Mouse (Mus musculus): ENCODE results near the gene Rexo4.

The Rexo4 gene

GRCm38 (mm10) chr2:26941539-26941938 lies 22.6 kb downstream of the Rexo4 start:
- no peak for DNase-seq

GRCm38 (mm10) chr2:26936425-26936824 lies 27.8 kb downstream of the Rexo4 start:
- no peak for DNase-seq

DNA sequence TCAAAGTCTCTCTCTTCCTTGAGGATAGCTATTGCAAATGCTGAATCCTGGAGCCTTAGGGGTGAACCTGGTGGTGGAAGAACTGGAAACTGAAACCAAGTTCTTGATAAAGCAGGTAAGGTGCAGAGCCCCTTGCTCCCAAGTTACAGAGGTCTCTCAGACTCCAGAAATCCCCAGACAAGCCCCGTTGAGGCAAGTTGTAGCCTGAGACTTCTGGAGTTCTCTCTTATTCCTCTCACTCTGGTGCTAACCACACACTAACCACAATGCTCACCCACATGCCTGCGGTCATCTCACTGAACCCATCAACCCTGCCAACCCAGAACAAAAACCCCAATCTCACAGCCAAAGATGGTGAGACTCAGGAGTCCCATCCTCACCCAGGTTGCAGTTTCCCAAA lies 28.9 kb downstream of the Rexo4 start:
- no peak for DNase-seq

DNA sequence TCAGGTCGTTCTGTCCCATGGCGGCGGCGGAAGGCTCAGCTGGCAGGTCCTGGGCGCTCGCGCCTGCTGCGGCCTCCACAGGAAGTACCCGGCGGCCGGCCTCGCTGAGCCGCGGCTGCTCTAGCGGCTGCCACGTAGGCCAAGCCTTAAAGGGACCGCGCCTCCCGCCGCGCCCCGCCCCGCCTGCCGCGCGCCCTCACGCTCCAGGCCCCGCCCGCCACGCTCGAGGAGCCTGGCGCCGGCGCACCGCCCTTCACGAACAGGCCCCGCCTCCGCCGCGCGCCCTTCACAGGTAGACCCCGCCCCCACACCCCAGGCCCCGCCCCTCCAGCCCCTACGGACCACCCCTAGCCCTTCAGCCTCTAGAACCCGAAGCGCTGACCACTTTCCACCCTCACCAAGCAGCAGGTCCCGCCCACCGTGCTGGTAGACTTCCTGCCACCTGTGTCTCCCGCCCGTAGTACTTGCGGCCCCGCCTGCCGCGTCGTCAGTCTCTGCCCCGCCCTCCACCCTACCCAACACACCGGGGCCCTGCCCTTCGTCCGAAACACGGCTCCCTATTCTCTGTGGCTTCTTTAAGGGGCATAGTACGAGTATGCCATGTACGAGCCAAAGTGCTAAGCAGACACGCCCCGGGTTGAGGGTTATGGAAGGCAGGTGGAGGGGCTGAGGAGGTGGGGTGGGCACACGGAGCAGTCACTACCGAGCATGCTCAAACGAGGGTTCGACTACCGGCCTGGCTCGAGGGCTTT lies 30.7 kb downstream of the Rexo4 start, which contains the start of the genes Surf4 and Stkld1:
Gene Surf4, minus strand, starts transcription at position 625 of the 752 bp plus-strand sequence.
Gene Stkld1, plus strand, starts transcription at position 744 of the 752 bp plus-strand sequence.
- DNase-seq, result peak; percentile 95

GRCm38 (mm10) chr2:26932473-26933303 lies 31.5 kb downstream of the Rexo4 start:
- DNase-seq, result peak; percentile 69

- peak; percentile 66 for DNase-seq
These were observed 33.8 kb downstream of the Rexo4 start for GRCm38 (mm10) chr2:26930390-26930789.

DNA sequence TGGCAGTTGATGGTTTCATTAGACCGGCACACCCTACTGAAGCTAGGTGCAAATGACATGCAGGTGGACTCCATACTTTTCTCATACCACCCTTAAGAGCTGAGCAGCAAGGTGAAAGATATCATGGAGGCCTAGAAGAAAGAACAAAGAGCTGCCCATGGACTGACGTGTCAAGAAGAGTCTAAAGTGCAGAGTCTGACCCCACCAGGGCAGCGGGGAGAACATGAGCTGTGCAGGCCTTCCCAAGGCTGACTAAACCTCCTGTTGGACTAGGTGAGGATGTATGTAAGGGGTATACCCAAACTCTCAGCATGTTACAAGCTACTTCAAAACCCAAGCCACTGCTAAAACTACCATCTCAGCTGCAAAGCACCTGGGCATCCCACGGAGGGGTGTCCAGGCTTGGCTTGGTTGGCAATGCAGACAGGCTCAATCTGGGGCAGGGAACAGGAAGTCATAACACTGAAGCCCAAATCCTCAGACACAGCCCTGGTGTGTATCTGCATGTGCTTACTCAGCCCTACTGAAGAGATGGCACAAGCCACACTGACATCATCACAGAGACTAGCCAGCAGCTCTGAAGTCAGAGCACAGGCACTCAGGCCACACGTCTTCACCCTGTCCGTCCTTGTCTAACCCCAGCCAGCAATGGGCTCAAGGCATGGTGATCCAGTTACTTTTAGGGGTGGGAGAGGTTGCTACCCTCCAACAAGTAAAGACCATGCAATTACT lies 36.3 kb downstream of the Rexo4 start:
- no peak for DNase-seq

DNA sequence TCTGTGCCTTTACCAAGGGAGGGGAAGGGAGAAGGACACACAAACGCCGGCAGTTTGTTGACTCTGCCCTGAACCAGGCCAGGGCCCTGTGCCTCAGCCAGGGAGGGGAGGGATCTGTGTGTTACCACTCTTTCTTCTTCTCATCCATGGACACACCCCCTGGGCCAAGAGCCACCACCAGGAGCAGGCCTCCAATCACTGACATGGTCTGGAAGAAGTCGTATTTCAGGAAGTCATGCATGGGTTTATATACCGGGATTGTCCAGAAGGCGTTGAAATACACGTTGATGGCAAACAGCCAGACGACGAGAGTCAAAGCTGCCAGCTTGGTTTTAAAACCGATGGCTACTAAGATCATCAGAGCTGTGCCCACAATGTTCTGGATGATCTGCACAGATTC lies 42.4 kb downstream of the Rexo4 start:
- peak; percentile 52 for DNase-seq

DNA sequence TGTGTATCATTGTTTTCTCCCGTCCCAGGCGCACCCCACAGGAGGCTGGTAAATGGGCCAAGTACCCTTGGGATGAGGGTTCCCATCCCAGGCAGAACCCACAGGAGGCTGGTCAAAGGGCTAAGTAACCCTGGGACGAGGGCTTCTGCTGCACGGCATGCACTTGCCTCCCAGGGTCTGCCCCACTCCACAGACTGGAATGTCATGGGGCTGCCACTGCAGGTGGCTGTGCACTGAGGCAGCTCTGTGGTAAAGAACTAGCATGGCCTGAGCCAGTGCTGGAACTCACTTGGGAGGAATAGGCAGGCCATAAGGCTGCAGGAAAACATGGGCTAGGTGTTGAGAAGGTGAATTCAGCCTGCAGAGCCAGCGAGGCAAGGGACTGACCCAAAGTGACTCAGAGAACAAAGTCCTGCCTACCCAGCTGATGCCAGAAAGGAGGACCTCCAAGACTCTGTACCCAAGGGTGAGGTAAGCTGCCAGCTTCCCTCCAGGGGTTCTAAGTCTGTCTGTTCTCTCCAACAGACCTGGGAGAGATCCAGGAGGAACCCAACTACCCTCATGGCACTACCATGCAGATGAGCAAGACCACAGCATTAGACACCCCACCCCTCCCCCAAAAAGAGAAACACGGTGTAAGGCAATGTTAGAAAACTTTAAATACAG lies 43.9 kb downstream of the Rexo4 start:
- peak; percentile 54 for DNase-seq

- DNase-seq, result no peak
These were observed 44.5 kb downstream of the Rexo4 start for GRCm38 (mm10) chr2:26919684-26920083.

DNA sequence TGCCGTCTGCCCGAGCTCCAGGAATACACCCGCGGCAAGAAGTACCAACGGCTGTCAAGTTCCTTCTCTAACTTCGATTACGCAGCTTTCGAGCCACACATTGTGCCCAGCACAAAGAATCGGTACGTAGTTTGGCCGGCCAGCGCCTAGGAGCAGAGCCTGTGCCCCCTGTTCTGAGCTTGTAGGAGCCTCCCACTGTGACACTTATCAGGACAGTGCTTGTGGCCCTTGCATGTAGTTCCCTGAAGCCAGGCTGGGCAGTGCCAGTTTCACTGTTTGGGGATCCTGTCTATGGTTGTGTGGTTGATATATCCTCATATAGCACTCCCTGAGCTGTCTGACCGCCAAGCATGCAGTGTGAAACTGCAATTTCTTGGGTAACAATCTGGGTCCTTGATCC lies 47.4 kb downstream of the Rexo4 start:
- no peak for DNase-seq

GRCm38 (mm10) chr2:26915927-26916728 lies 48.1 kb downstream of the Rexo4 start, which contains the start of the genes Surf2 and Surf1:
Gene Surf2, plus strand, starts transcription at chr2:26916367.
Gene Surf1, minus strand, starts transcription at chr2:26916530.
- DNase-seq, result peak; percentile 87

GRCm38 (mm10) chr2:26914148-26914941 lies 49.8 kb downstream of the Rexo4 start:
- no peak for DNase-seq

DNA sequence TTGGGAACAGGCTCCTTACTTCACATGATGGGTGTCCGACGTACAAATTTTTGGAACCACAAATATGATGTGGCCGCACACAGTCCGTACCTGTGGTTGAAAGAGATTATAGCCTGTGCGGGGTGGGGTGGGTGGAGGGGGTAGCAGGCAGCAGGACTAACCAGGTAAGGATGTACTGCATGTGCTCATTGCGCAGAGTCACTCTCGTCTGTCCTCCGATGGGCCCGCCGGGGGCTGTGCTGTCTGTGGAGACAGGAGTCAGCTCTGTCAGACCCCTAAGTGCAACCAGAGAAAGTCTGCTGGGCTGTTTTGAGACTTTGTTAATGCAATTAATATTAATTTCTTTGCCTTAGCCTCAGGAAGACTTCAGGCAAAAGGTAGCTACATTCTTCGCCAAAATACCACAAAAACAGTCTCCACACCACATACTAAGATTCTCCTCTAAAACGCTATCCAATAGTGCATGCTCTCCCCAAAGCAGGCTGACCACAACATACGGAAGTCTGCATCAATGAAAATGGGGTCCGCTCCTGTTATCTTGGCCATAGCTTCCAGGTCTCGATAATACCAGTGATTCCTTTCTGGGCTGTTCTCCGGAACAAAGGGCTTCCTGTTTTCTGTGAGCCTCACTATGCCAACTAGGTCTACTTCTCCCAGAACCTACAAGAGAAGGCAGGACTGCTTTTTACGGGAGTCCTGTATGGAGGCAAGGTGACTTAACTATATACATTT lies 50.6 kb downstream of the Rexo4 start:
- DNase-seq, result no peak

- DNase-seq, result no peak
These were observed 51.9 kb downstream of the Rexo4 start for GRCm38 (mm10) chr2:26912253-26912770.

GRCm38 (mm10) chr2:26910994-26911765 lies 53.0 kb downstream of the Rexo4 start:
- no peak for DNase-seq

DNA sequence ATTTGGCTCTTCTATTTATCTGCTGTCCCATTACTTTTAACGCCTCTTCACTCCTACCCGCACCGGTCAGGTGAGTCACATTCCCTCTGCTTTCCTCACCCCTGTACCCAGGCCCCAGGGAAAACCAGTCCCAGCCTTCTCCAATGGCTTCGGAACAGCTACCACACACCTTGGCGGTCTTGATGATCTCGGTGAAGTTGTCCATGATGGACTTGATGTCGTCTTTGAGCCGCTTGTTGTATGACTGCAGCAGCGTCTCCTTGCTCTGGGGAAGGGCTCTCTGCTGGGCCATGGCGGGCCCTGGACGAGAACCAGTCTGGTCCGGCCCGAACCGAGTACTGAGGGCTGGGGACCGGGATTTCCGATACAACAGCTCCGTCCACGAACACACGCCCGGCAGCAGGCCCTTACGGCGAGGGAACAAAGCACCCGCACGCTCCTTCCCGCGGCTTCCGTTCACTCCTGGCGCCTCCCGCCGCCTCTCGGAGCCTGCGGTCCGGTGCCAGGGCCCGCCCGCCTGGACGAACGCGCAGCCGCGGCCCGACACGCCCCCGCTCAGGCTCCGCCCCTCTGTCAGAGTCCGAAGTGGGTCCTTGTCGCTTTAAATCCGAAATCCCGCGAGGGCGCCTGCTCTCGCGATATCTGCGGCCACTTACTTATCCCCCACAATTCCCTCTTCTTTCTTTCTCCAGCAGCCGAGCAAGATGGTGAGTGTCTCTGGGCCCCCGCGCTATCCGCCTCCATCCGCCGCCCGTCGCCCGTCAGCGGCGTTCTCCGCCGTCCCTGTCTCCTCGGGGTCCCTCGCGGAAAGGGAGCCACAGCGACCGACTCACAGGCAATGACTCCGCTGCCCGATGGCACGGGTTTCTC lies 53.8 kb downstream of the Rexo4 start, which contains the start of the genes Med22 and Rpl7a:
Gene Med22, minus strand, starts transcription at position 554 of the 870 bp plus-strand sequence.
Gene Rpl7a, plus strand, starts transcription at position 641 of the 870 bp plus-strand sequence.
- peak; percentile 100 for DNase-seq

DNA sequence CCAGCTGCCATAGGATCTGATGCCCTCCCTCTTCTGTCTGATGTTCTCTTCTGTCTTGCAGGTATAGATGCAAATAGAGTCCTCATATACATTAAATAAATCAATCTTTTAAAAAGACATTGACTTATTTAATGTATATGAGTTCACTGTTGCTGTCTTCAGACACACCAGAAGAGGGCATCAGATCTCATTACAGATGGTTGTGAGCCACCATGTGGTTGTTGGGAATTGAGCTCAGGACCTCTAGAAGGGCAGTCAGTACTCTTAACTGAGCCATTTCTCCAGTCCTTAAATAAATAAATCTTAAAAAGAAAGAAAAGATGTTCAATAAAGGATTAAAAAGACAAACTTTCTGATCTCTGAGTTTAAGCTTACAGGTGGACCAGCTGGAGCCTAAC lies 54.8 kb downstream of the Rexo4 start:
- no peak for DNase-seq
